In the genomic region with DNA sequence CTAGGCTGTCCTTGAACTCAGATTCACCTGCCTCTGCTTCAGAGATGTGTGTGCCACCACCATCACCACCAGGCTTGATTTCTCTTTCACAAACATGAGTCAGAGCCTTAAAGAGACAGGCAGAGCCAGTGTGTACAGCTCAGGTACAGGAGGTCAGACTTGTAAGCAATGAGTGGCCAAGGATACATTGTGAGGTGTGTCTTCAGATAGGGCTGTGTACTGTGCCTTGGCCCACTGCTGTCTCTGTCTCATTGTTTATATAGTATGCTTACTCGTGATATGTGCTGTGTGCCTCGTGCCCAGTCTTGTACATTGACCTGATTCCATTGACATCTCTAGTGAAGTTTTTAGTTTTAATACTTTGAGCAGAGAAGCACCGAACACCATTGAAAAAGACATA, we compare ENCODE assay signal across 27 mouse cellular contexts. TPM values are rescaled to one million over a fixed set of nuclear protein-coding genes. Genes with fewer than 3 reads are reported as not detected.
A peak's percentile ranks its signal among the peaks of the same experiment; 100 is the strongest.
DNase-seq lines count a peak whose midpoint lies in the region; ATAC-seq and TF ChIP-seq lines count a peak whose summit lies in the region.
"Had no signal": no experiment of that assay in that cellular context is flagged by ENCODE, and none has a peak within 500 bp of the region (broad histone marks: within the 10 kb centered on the region; RNA-seq: fewer than 3 reads in every experiment).

No protein-coding gene starts in this region.

- no peak for DNase-seq in liver, postnatal 0 days
- DNase-seq in liver = no peak
- DNase-seq in stomach, postnatal 0 days (ENCODE audit: low spot score) = peak; percentile 34
- no peak for DNase-seq in adrenal gland, postnatal 10 days
- no peak for DNase-seq in heart, adult 8-10 months (ENCODE audit: low spot score)
- DNase-seq: adrenal gland, adult 2 months; adrenal gland, postnatal 25 days; cerebellum, adult 11-12 months; cerebellum, adult 8-10 months; cerebellum, postnatal 10 days; cerebellum, postnatal 36 days; embryo, embryonic 11 days; gastrocnemius, postnatal 25 days; heart, adult 18-20 months; heart, postnatal 14 days; heart, postnatal 4 days had no signal

- no peak for TF ChIP-seq CTCF in liver, postnatal 0 days (IDR thresholded peaks at IDR 0.05; ENCODE audit: low read depth)
- no peak; the same call in 1 of the 2 replicates for TF ChIP-seq CTCF in intestine, postnatal 0 days (IDR thresholded peaks at IDR 0.05; ENCODE audit: low read depth)
- no peak for TF ChIP-seq CTCF in stomach, postnatal 0 days (IDR thresholded peaks at IDR 0.05; ENCODE audit: low read depth)

- WGBS in liver, postnatal 0 days (ENCODE audit: insufficient replicate concordance) = 78% methylated on average over 3 of the region's 3 CpGs
- WGBS in intestine, postnatal 0 days = 49% methylated on average over 3 of the region's 3 CpGs
- 56% methylated on average over 3 of the region's 3 CpGs for WGBS in stomach, postnatal 0 days

- TF ChIP-seq EP300 in liver, postnatal 0 days (IDR thresholded peaks at IDR 0.05; ENCODE audit: low read depth) = no peak
- TF ChIP-seq EP300 in stomach, postnatal 0 days (optimal IDR thresholded peaks at IDR 0.05) = no peak

- H3K36me3 ChIP-seq in liver, postnatal 0 days (replicated peaks; ENCODE audit: insufficient read depth, low read length) = peaks cover 59% of the 10 kb centered on the region
- H3K36me3 ChIP-seq in intestine, postnatal 0 days (ENCODE audit: control insufficient read depth, insufficient read depth) = peaks cover 58% of the 10 kb centered on the region
- H3K36me3 ChIP-seq in stomach, postnatal 0 days (ENCODE audit: control insufficient read depth, insufficient read depth, low read length) = peaks cover 9% of the 10 kb centered on the region; the same call in 1 of the 2 replicates

- no peak overlapping the region for H3K4me3 ChIP-seq in liver, postnatal 0 days (ENCODE audit: low read depth, low read length)
- no peak overlapping the region for H3K4me3 ChIP-seq in intestine, postnatal 0 days (ENCODE audit: low read depth, low read length)
- H3K4me3 ChIP-seq in stomach, postnatal 0 days (ENCODE audit: low read depth, low read length) = no peak overlapping the region
- H3K4me3 ChIP-seq: embryonic facial prominence, embryonic 10.5 days; embryonic facial prominence, embryonic 13.5 days; erythroblast, embryonic 14.5 days; forebrain, embryonic 12.5 days; forebrain, embryonic 15.5 days; heart, embryonic 10.5 days; heart, embryonic 13.5 days; hindbrain, embryonic 12.5 days; hindbrain, embryonic 15.5 days had no signal

- H3K9ac ChIP-seq in liver, postnatal 0 days (replicated peaks) = no peak overlapping the region
- no peak overlapping the region for H3K9ac ChIP-seq in intestine, postnatal 0 days (ENCODE audit: low read depth, low read length)
- H3K9ac ChIP-seq in stomach, postnatal 0 days (ENCODE audit: low read length) = no peak overlapping the region
- H3K9ac ChIP-seq: embryonic facial prominence, embryonic 13.5 days; forebrain, embryonic 12.5 days; forebrain, embryonic 15.5 days; heart, embryonic 13.5 days; hindbrain, embryonic 12.5 days; hindbrain, embryonic 15.5 days had no signal

- 0 out of 2 replicates have a peak, but pooled peaks cover 5% of the 10 kb centered on the region for H3K4me1 ChIP-seq in liver, postnatal 0 days (ENCODE audit: insufficient read depth)
- no peaks in the 10 kb centered on the region for H3K4me1 ChIP-seq in intestine, postnatal 0 days (replicated peaks; ENCODE audit: control insufficient read depth, insufficient read depth, low read length)
- H3K4me1 ChIP-seq in stomach, postnatal 0 days (replicated peaks; ENCODE audit: control insufficient read depth, insufficient read depth) = no peaks in the 10 kb centered on the region
- H3K4me1 ChIP-seq: embryonic facial prominence, embryonic 10.5 days; embryonic facial prominence, embryonic 13.5 days; forebrain, embryonic 12.5 days; forebrain, embryonic 15.5 days; hindbrain, embryonic 12.5 days; hindbrain, embryonic 15.5 days had no signal

- H3K27ac ChIP-seq in liver, postnatal 0 days (ENCODE audit: low read depth) = peak overlapping the region; percentile 5; the same call in 1 of the 2 replicates
- peak overlapping the region; percentile 65 for H3K27ac ChIP-seq in intestine, postnatal 0 days (ENCODE audit: low read depth, low read length)
- no peak overlapping the region for H3K27ac ChIP-seq in stomach, postnatal 0 days (replicated peaks)
- H3K27ac ChIP-seq: embryonic facial prominence, embryonic 10.5 days; embryonic facial prominence, embryonic 13.5 days; forebrain, embryonic 12.5 days; forebrain, embryonic 15.5 days; heart, embryonic 10.5 days; heart, embryonic 13.5 days; hindbrain, embryonic 12.5 days; hindbrain, embryonic 15.5 days had no signal

- ATAC-seq in liver, postnatal 0 days = peak; percentile 75
- ATAC-seq in intestine, postnatal 0 days = peak; percentile 98
- ATAC-seq in stomach, postnatal 0 days (ENCODE audit: low FRiP score, low TSS enrichment) = peak; percentile 99
- ATAC-seq: CD4-positive, CD25-positive, alpha-beta regulatory T cell, adult 4 months; forebrain, embryonic 15.5 days had no signal

- no peak overlapping the region for H3K4me2 ChIP-seq in liver, postnatal 0 days (ENCODE audit: low read depth, low read length)
- no peak overlapping the region for H3K4me2 ChIP-seq in intestine, postnatal 0 days (replicated peaks; ENCODE audit: low read depth)
- no peak overlapping the region for H3K4me2 ChIP-seq in stomach, postnatal 0 days (replicated peaks; ENCODE audit: low read depth)
- H3K4me2 ChIP-seq: embryonic facial prominence, embryonic 13.5 days; forebrain, embryonic 12.5 days; forebrain, embryonic 15.5 days; heart, embryonic 13.5 days; hindbrain, embryonic 12.5 days; hindbrain, embryonic 15.5 days had no signal

- no peaks in the 10 kb centered on the region for H3K9me3 ChIP-seq in liver, postnatal 0 days (ENCODE audit: low read length)
- H3K9me3 ChIP-seq in intestine, postnatal 0 days (ENCODE audit: control insufficient read depth) = no peaks in the 10 kb centered on the region
- H3K9me3 ChIP-seq in stomach, postnatal 0 days (ENCODE audit: control insufficient read depth, low read length) = no peaks in the 10 kb centered on the region
- H3K9me3 ChIP-seq: embryonic facial prominence, embryonic 10.5 days; embryonic facial prominence, embryonic 13.5 days; forebrain, embryonic 12.5 days; forebrain, embryonic 15.5 days; heart, embryonic 10.5 days; heart, embryonic 13.5 days; hindbrain, embryonic 12.5 days; hindbrain, embryonic 15.5 days had no signal

- no peaks in the 10 kb centered on the region for H3K27me3 ChIP-seq in liver, postnatal 0 days (ENCODE audit: insufficient read depth, low read length)
- H3K27me3 ChIP-seq in intestine, postnatal 0 days (replicated peaks; ENCODE audit: control insufficient read depth, insufficient read depth, low read length) = no peaks in the 10 kb centered on the region
- no peaks in the 10 kb centered on the region for H3K27me3 ChIP-seq in stomach, postnatal 0 days (ENCODE audit: control insufficient read depth, insufficient read depth, low read length)
- H3K27me3 ChIP-seq: embryonic facial prominence, embryonic 13.5 days; forebrain, embryonic 12.5 days; forebrain, embryonic 15.5 days; heart, embryonic 13.5 days; hindbrain, embryonic 12.5 days; hindbrain, embryonic 15.5 days had no signal

RNA-seq across cellular contexts. Expression of gene Papola, which starts 21.3 kb away (rescaled TPM):
- polyA plus RNA-seq in liver, postnatal 0 days (2015; fragmentation: Nextera tagmentation; extraction: Ambion mirVana) = 66.7 and 70.7 TPM in 2 replicates
- polyA plus RNA-seq in intestine, postnatal 0 days (2015; fragmentation: Nextera tagmentation; extraction: Ambion mirVana) = 101 and 110 TPM in 2 replicates
- polyA plus RNA-seq in stomach, postnatal 0 days (2015; fragmentation: Nextera tagmentation; extraction: Ambion mirVana) = 104 and 105 TPM in 2 replicates
- 100 to 1,000 TPM; 165 to 177 TPM for total RNA-seq in adrenal gland, postnatal 10 days (2021)
- 100 to 1,000 TPM; 106 to 123 (median 114) TPM for total RNA-seq in heart, adult 8-10 months (2022)
